Mouse (Mus musculus) kidney, postnatal 10 days (tissue): ENCODE measurements around the gene Ntng2.
A peak's percentile ranks its signal among the peaks of the same experiment; 100 is the strongest.

ENCODE experiments used
- DNase-seq: peaks from one replicate; pipeline ENCODE4 v3.0.0; 2021; ENCODE audit warnings: mixed read lengths

Gene Ntng2

GRCm38 (mm10) chr2:29235026-29235425, 17.8 kb downstream of the Ntng2 start:
- no peak for DNase-seq

- no peak for DNase-seq
These were observed 18.8 kb downstream of the Ntng2 start for GRCm38 (mm10) chr2:29234002-29234401.

GRCm38 (mm10) chr2:29230191-29230835, 22.5 kb downstream of the Ntng2 start:
- DNase-seq: no peak

GRCm38 (mm10) chr2:29226671-29227070, 26.1 kb downstream of the Ntng2 start:
- DNase-seq: no peak

GRCm38 (mm10) chr2:29223591-29224262, 29.1 kb downstream of the Ntng2 start:
- no peak for DNase-seq

GRCm38 (mm10) chr2:29222302-29222701, 30.5 kb downstream of the Ntng2 start:
- DNase-seq: peak; percentile 43

- DNase-seq: no peak
These were observed 34.0 kb downstream of the Ntng2 start for GRCm38 (mm10) chr2:29218831-29219230.

- DNase-seq: peak; percentile 26
These were observed 34.9 kb downstream of the Ntng2 start for GRCm38 (mm10) chr2:29217897-29218296.

GRCm38 (mm10) chr2:29217042-29217441, 35.8 kb downstream of the Ntng2 start:
- no peak for DNase-seq

- DNase-seq: peak; percentile 75
These were observed 36.4 kb downstream of the Ntng2 start for GRCm38 (mm10) chr2:29216286-29217012.

- no peak for DNase-seq
These were observed 46.6 kb downstream of the Ntng2 start for GRCm38 (mm10) chr2:29206156-29206555.

GRCm38 (mm10) chr2:29201223-29201955, 51.4 kb downstream of the Ntng2 start:
- DNase-seq: no peak

- peak; percentile 68 for DNase-seq
These were observed 52.9 kb downstream of the Ntng2 start for GRCm38 (mm10) chr2:29199909-29200308.

- no peak for DNase-seq
These were observed 54.4 kb downstream of the Ntng2 start for GRCm38 (mm10) chr2:29198446-29198845.

GRCm38 (mm10) chr2:29196844-29197243, 56.0 kb downstream of the Ntng2 start:
- no peak for DNase-seq

- peak; percentile 88 for DNase-seq
These were observed 58.0 kb downstream of the Ntng2 start for GRCm38 (mm10) chr2:29194547-29195463.

GRCm38 (mm10) chr2:29193819-29194546, 58.8 kb downstream of the Ntng2 start:
- no peak for DNase-seq

- DNase-seq: no peak
These were observed 60.1 kb downstream of the Ntng2 start for GRCm38 (mm10) chr2:29192629-29193278.

GRCm38 (mm10) chr2:29191216-29192215, 61.3 kb downstream of the Ntng2 start:
- peak; percentile 71 for DNase-seq
